Mouse (Mus musculus) ES-E14 (cell line): ENCODE data around the gene Supt16.

Experiments
- CHD2 ChIP-seq: IDR thresholded peaks from 2 replicates; pipeline ENCODE4 v1.6.1; 2014; ENCODE audit warnings: mild to moderate bottlenecking, low read depth, low read length, inconsistent platforms
- MAFK ChIP-seq: IDR thresholded peaks from 2 replicates; pipeline ENCODE4 v1.6.1; 2014; ENCODE audit warnings: mild to moderate bottlenecking, low read depth, low read length, inconsistent platforms; ENCODE audit not compliant: insufficient read depth
- ZC3H11A ChIP-seq: IDR thresholded peaks from 2 replicates; pipeline ENCODE4 v1.6.1; 2012; ENCODE audit warnings: low read depth, mild to moderate bottlenecking, inconsistent platforms, low read length, borderline replicate concordance
- ZNF384 ChIP-seq: IDR thresholded peaks from 2 replicates; pipeline ENCODE4 v1.6.1; 2012; ENCODE audit warnings: low read depth, low read length, inconsistent platforms

GRCm38 (mm10) chr14:52160911-52161310 lies 36.3 kb downstream of the Supt16 start:
- TF ChIP-seq ZNF384 (no peak), ZC3H11A (no peak), CHD2 (no peak), MAFK (no peak)
